Mouse (Mus musculus): Measurements from ENCODE around the gene Mgmt. TPM values are rescaled to one million over a fixed set of nuclear protein-coding genes. Genes with fewer than 3 reads are reported as not detected.

Gene Mgmt
- polyA plus RNA-seq, 1 experiment from 2014 or later = 3.0 TPM

- ATAC-seq (ENCODE audit: low FRiP score) (no peak), DNase-seq (ENCODE audit: low spot score, missing footprints) (no peak)
- Histone ChIP-seq H3K4me1 (ENCODE audit: control insufficient read depth, insufficient read depth, low read length) (no peaks in the 10 kb centered on the region), H3K27me3 (ENCODE audit: control insufficient read depth, insufficient read depth, low read length) (no peaks in the 10 kb centered on the region), H3K27ac (ENCODE audit: low read depth, low read length) (no peak overlapping the region), H3K9me3 (ENCODE audit: control insufficient read depth, low read length) (no peaks in the 10 kb centered on the region), H3K36me3 (ENCODE audit: control insufficient read depth, insufficient read depth, low read length) (no peaks in the 10 kb centered on the region), H3K4me3 (ENCODE audit: low read depth, low read length) (no peak overlapping the region), H3K4me2 (no peak overlapping the region), H3K9ac (ENCODE audit: low read length) (no peak overlapping the region)
- WGBS = 75% methylated on average over 10 of the region's 10 CpGs
Measured at GRCm38 (mm10) chr7:137102606-137103195, 208.3 kb downstream of the Mgmt start.

DNA sequence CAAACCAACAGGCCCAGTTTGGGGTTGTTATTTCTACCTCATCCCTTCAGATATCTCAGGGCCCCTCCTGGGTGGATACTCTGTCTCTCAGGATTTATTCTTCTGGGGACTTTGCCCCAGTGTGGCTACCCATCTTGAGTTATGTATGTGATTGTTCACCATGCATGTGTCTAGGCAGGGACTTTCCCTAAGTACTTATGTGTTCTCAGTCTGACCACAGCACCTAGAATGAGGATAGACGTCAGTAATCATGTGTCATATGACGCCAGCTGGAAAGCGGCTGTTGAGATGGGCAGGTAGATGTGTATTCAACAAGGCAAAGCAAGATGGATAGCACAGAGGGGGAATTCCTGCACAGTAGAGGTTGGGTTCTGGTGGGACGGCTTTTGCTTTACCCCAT is 217.7 kb downstream of the Mgmt start:
- Histone ChIP-seq H3K9me3 (ENCODE audit: control insufficient read depth, low read length) (peaks cover 3% of the 10 kb centered on the region; the same call in 1 of the 2 replicates), H3K9ac (ENCODE audit: low read length) (no peak overlapping the region), H3K4me1 (ENCODE audit: control insufficient read depth, insufficient read depth, low read length) (no peaks in the 10 kb centered on the region), H3K4me2 (no peak overlapping the region), H3K27me3 (ENCODE audit: control insufficient read depth, insufficient read depth, low read length) (no peaks in the 10 kb centered on the region), H3K36me3 (ENCODE audit: control insufficient read depth, insufficient read depth, low read length) (no peaks in the 10 kb centered on the region), H3K27ac (ENCODE audit: low read depth, low read length) (no peak overlapping the region), H3K4me3 (ENCODE audit: low read depth, low read length) (no peak overlapping the region)
- DNase-seq (ENCODE audit: low spot score, missing footprints) (no peak), ATAC-seq (ENCODE audit: low FRiP score) (no peak)
- WGBS = 95% methylated on average over 4 of the region's 4 CpGs

GRCm38 (mm10) chr7:137116246-137116645 is 221.8 kb downstream of the Mgmt start:
- no peaks in the 10 kb centered on the region for H3K36me3 ChIP-seq (ENCODE audit: control insufficient read depth, insufficient read depth, low read length)

DNA sequence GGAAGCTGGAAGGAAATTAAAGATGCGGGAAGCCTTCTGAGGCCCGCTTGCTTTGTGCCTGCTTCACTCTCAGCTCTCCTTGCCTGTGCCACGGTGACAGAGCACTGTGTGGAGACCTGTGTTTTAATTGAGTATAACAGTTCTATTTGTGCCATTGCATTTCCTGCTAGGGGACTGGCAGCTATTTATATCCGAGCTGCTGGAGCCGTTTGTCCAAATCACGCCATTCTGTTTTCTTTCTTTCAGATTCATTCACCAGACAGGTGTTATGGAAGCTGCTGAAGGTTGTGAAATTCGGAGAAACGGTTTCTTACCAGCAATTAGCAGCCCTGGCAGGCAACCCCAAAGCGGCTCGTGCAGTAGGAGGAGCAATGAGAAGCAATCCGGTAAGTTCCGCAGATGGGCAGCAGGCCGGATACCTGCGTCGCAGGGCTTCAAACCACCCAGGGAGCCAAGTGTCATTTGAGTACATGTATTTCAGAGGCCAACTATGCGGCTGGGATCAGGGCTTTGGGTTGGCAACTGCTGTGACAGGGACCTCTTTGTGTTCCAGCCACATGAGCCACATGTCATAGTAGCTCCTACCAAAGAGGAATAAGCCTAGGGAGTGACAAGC is 226.9 kb downstream of the Mgmt start:
- H3K27me3 ChIP-seq (ENCODE audit: control insufficient read depth, insufficient read depth, low read length) = no peaks in the 10 kb centered on the region
- H3K4me3 ChIP-seq (ENCODE audit: low read depth, low read length) = no peak overlapping the region
- ATAC-seq (ENCODE audit: low FRiP score) (no peak), DNase-seq (ENCODE audit: low spot score, missing footprints) (peak; percentile 23)
- no peaks in the 10 kb centered on the region for H3K36me3 ChIP-seq (ENCODE audit: control insufficient read depth, insufficient read depth, low read length)
- H3K27ac ChIP-seq (ENCODE audit: low read depth, low read length) = no peak overlapping the region
- H3K9me3 ChIP-seq (ENCODE audit: control insufficient read depth, low read length) = no peaks in the 10 kb centered on the region
- no peak overlapping the region for H3K9ac ChIP-seq (ENCODE audit: low read length)
- H3K4me1 ChIP-seq (ENCODE audit: control insufficient read depth, insufficient read depth, low read length) = no peaks in the 10 kb centered on the region
- WGBS = 79% methylated on average over 16 of the region's 16 CpGs
- H3K4me2 ChIP-seq = no peak overlapping the region

More at GRCm38 (mm10) chr7:137116246-137116645, 221.8 kb downstream of the Mgmt start:
- Histone ChIP-seq H3K9me3 (ENCODE audit: control insufficient read depth, low read length) (peaks cover 3% of the 10 kb centered on the region; the same call in 1 of the 2 replicates), H3K4me2 (no peak overlapping the region), H3K27me3 (ENCODE audit: control insufficient read depth, insufficient read depth, low read length) (no peaks in the 10 kb centered on the region), H3K9ac (ENCODE audit: low read length) (no peak overlapping the region), H3K27ac (ENCODE audit: low read depth, low read length) (no peak overlapping the region), H3K4me1 (ENCODE audit: control insufficient read depth, insufficient read depth, low read length) (no peaks in the 10 kb centered on the region), H3K4me3 (ENCODE audit: low read depth, low read length) (no peak overlapping the region)
- DNase-seq (ENCODE audit: low spot score, missing footprints) (no peak), ATAC-seq (ENCODE audit: low FRiP score) (no peak)
- 93% methylated on average over 4 of the region's 4 CpGs for WGBS

DNA sequence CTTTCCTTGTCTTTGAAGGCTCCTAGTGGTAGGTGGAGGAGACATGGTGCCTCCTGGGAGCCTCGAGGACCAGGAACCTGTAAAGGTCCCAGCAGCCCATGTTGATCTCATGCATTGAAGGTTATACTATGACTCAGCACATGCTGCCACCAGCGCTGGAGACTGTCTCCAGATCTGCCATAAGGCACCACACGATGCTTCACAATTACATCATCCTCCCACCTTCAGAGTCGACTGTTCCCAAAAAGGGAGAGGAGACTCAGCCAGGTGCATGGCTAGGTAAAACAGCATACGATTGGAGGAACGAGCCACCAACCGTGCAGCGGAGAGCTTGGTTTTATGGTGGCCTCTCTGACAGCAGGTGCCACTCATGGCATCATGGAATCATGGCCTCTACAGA is 234.3 kb downstream of the Mgmt start:
- Histone ChIP-seq H3K9me3 (ENCODE audit: control insufficient read depth, low read length) (no peaks in the 10 kb centered on the region), H3K4me2 (no peak overlapping the region), H3K27me3 (ENCODE audit: control insufficient read depth, insufficient read depth, low read length) (no peaks in the 10 kb centered on the region), H3K9ac (ENCODE audit: low read length) (no peak overlapping the region), H3K27ac (ENCODE audit: low read depth, low read length) (no peak overlapping the region), H3K36me3 (ENCODE audit: control insufficient read depth, insufficient read depth, low read length) (no peaks in the 10 kb centered on the region), H3K4me3 (ENCODE audit: low read depth, low read length) (no peak overlapping the region), H3K4me1 (ENCODE audit: control insufficient read depth, insufficient read depth, low read length) (no peaks in the 10 kb centered on the region)
- WGBS = 90% methylated on average over 8 of the region's 8 CpGs
- no peak for ATAC-seq (ENCODE audit: low FRiP score)
- DNase-seq (ENCODE audit: low spot score, missing footprints) = no peak

DNA sequence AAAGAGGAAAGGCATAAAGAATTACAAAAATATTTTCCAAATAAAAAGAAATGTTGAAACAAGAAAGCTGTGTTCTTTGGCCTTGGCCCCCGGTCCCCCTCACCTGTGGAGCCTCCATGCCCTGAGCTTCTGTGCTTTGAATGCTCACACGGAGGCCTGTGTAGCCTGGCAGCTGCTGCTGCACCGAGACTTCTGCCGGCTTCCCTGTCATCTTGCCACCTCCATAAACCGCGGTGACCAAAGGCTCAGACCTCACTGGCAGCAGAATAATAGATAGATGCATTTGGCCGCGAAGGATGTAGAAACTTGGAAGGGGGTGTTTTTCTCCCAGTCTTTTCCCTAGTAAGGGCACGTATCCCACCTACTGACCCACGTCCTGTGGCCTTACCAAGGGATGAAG is 235.8 kb downstream of the Mgmt start:
- no peak overlapping the region for H3K27ac ChIP-seq (ENCODE audit: low read depth, low read length)
- H3K27me3 ChIP-seq (ENCODE audit: control insufficient read depth, insufficient read depth, low read length) = no peaks in the 10 kb centered on the region
- H3K4me3 ChIP-seq (ENCODE audit: low read depth, low read length) = no peak overlapping the region
- no peak overlapping the region for H3K4me2 ChIP-seq
- ATAC-seq (ENCODE audit: low FRiP score) = no peak
- no peaks in the 10 kb centered on the region for H3K4me1 ChIP-seq (ENCODE audit: control insufficient read depth, insufficient read depth, low read length)
- 82% methylated on average over 10 of the region's 10 CpGs for WGBS
- no peak for DNase-seq (ENCODE audit: low spot score, missing footprints)
- no peaks in the 10 kb centered on the region for H3K9me3 ChIP-seq (ENCODE audit: control insufficient read depth, low read length)
- no peak overlapping the region for H3K9ac ChIP-seq (ENCODE audit: low read length)
- H3K36me3 ChIP-seq (ENCODE audit: control insufficient read depth, insufficient read depth, low read length) = no peaks in the 10 kb centered on the region

DNA sequence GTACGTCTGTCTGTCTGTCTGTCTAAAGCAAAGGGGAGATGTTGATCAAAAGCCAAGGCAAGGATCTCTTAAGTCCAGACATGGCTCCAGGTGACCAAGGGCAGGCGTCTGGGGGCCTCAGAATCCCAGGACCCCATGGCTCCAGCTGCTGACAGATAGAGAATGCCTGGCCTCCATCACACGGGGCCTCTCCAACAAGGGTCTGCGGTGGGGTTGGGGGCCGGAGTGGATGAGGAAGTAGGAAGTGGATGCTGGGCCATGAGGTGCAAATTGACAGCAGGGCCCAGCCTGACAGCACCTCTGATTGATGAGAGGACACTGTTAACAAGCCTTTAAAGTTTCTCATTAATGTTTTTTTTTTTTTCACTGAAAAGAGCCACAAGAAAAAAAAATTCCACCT is 237.5 kb downstream of the Mgmt start:
- ATAC-seq (ENCODE audit: low FRiP score) = no peak
- Histone ChIP-seq H3K36me3 (ENCODE audit: control insufficient read depth, insufficient read depth, low read length) (no peaks in the 10 kb centered on the region), H3K27ac (ENCODE audit: low read depth, low read length) (no peak overlapping the region), H3K9ac (ENCODE audit: low read length) (no peak overlapping the region), H3K4me3 (ENCODE audit: low read depth, low read length) (no peak overlapping the region), H3K9me3 (ENCODE audit: control insufficient read depth, low read length) (no peaks in the 10 kb centered on the region), H3K4me1 (ENCODE audit: control insufficient read depth, insufficient read depth, low read length) (no peaks in the 10 kb centered on the region), H3K27me3 (ENCODE audit: control insufficient read depth, insufficient read depth, low read length) (no peaks in the 10 kb centered on the region), H3K4me2 (no peak overlapping the region)
- WGBS = 80% methylated on average over 5 of the region's 5 CpGs
- no peak for DNase-seq (ENCODE audit: low spot score, missing footprints)

DNA sequence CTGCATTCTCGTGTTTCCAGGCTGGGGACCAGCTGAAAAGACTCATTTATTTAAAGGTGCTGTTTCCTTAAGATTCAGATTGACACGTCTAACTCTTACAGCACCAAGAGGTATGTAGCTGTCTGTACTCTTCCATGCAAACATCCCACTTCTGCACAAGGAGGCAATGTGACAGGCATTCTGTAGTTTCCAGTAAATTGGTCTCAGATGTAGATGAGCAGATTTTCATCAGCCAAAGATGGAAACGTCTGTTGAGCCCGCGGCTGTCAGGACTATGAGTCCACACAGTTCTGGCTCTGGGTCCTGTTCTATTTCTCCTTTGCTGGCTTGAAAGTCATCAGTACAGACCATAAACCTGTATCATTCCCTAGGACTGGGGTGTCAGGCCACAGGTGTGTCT is 243.7 kb downstream of the Mgmt start:
- no peak overlapping the region for H3K4me3 ChIP-seq (ENCODE audit: low read depth, low read length)
- WGBS = 67% methylated on average over 5 of the region's 5 CpGs
- no peak overlapping the region for H3K4me2 ChIP-seq
- no peaks in the 10 kb centered on the region for H3K9me3 ChIP-seq (ENCODE audit: control insufficient read depth, low read length)
- no peak for ATAC-seq (ENCODE audit: low FRiP score)
- no peak overlapping the region for H3K27ac ChIP-seq (ENCODE audit: low read depth, low read length)
- no peak for DNase-seq (ENCODE audit: low spot score, missing footprints)
- no peaks in the 10 kb centered on the region for H3K27me3 ChIP-seq (ENCODE audit: control insufficient read depth, insufficient read depth, low read length)
- H3K36me3 ChIP-seq (ENCODE audit: control insufficient read depth, insufficient read depth, low read length) = no peaks in the 10 kb centered on the region
- no peak overlapping the region for H3K9ac ChIP-seq (ENCODE audit: low read length)
- no peaks in the 10 kb centered on the region; the same call in 1 of the 2 replicates for H3K4me1 ChIP-seq (ENCODE audit: control insufficient read depth, insufficient read depth, low read length)

GRCm38 (mm10) chr7:137140321-137140720 is 245.9 kb downstream of the Mgmt start:
- no peak for DNase-seq (ENCODE audit: low spot score, missing footprints)
- WGBS = 80% methylated on average over 7 of the region's 7 CpGs
- Histone ChIP-seq H3K4me3 (ENCODE audit: low read depth, low read length) (no peak overlapping the region), H3K27ac (ENCODE audit: low read depth, low read length) (no peak overlapping the region), H3K9ac (ENCODE audit: low read length) (no peak overlapping the region), H3K9me3 (ENCODE audit: control insufficient read depth, low read length) (no peaks in the 10 kb centered on the region), H3K27me3 (ENCODE audit: control insufficient read depth, insufficient read depth, low read length) (no peaks in the 10 kb centered on the region), H3K4me2 (no peak overlapping the region), H3K4me1 (ENCODE audit: control insufficient read depth, insufficient read depth, low read length) (no peaks in the 10 kb centered on the region; the same call in 1 of the 2 replicates), H3K36me3 (ENCODE audit: control insufficient read depth, insufficient read depth, low read length) (no peaks in the 10 kb centered on the region)
- ATAC-seq (ENCODE audit: low FRiP score) = no peak

Measured in midbrain, embryonic 11.5 days (tissue).